Mouse (Mus musculus) midbrain, embryonic 14.5 days (tissue): ENCODE results near the gene Khnyn. TPM values are rescaled to one million over a fixed set of nuclear protein-coding genes. Genes with fewer than 3 reads are reported as not detected.

Source experiments
- ATAC-seq: fragments of 200-750 bp; cut with Nextera tagmentation; 2 replicates; pipeline ENCODE4 v1.8.0; 2017; ENCODE audit warnings: moderate number of reproducible peaks, moderate library complexity; ENCODE audit not compliant: low FRiP score, low TSS enrichment
- DNase-seq: peaks from one replicate; pipeline ENCODE4 v3.0.0-alpha.2; 2015
- H3K27ac ChIP-seq: fragments of 300-500 bp; sonication (generic); replicated peaks from 2 replicates; pipeline ENCODE4 v1.5.1; 2014; ENCODE audit warnings: mild to moderate bottlenecking, low read depth, low read length, moderate library complexity
- H3K27me3 ChIP-seq: fragments of 300-500 bp; sonication (generic); 2 replicates; pipeline ENCODE4 v1.6.1; 2014; ENCODE audit warnings: low read length, control low read depth, mixed read lengths; ENCODE audit not compliant: control insufficient read depth, insufficient read depth
- H3K36me3 ChIP-seq: fragments of 300-500 bp; sonication (generic); 2 replicates; pipeline ENCODE4 v1.6.1; 2014; ENCODE audit warnings: low read length, control low read depth; ENCODE audit not compliant: control insufficient read depth, insufficient read depth
- H3K4me1 ChIP-seq: fragments of 300-500 bp; sonication (generic); 2 replicates; pipeline ENCODE4 v1.6.1; 2014; ENCODE audit warnings: mild to moderate bottlenecking, antibody characterized with exemption, low read length, control low read depth; ENCODE audit not compliant: control insufficient read depth, insufficient read depth
- H3K4me2 ChIP-seq: fragments of 300-500 bp; sonication (generic); 2 replicates; pipeline ENCODE4 v1.6.1; 2014; ENCODE audit warnings: mild to moderate bottlenecking, low read length, moderate library complexity
- H3K4me3 ChIP-seq: fragments of 300-500 bp; sonication (generic); replicated peaks from 2 replicates; pipeline ENCODE4 v1.5.1; 2014; ENCODE audit warnings: low read depth, low read length
- H3K9ac ChIP-seq: fragments of 300-500 bp; sonication (generic); replicated peaks from 2 replicates; pipeline ENCODE4 v1.6.1; 2014; ENCODE audit warnings: mild to moderate bottlenecking, low read length, moderate library complexity
- H3K9me3 ChIP-seq: fragments of 300-500 bp; sonication (generic); 2 replicates; pipeline ENCODE4 v1.6.1; 2016; ENCODE audit warnings: low read length, control low read depth, mixed read lengths; ENCODE audit not compliant: control insufficient read depth
- WGBS: fragments of 180-500 bp; shearing (Covaris S2); extraction: QIAGEN DNeasy Blood & Tissue Kit; methylation state at CpG from one replicate; pipeline ENCODE4 v1.1.7; 2014; 5-methylcytosine and 5-hydroxymethylcytosine counted together
- polyA plus RNA-seq: library from polyadenylated mRNA; unstranded; fragments of >200 nt; fragmentation: Nextera tagmentation; extraction: Ambion mirVana; gene quantifications from 2 replicates; pipeline ENCODE4 v1.2.1, GENCODE M21; 2014

Gene Khnyn
- polyA plus RNA-seq, 1 experiment from 2014 or later = 7.1 TPM

DNA sequence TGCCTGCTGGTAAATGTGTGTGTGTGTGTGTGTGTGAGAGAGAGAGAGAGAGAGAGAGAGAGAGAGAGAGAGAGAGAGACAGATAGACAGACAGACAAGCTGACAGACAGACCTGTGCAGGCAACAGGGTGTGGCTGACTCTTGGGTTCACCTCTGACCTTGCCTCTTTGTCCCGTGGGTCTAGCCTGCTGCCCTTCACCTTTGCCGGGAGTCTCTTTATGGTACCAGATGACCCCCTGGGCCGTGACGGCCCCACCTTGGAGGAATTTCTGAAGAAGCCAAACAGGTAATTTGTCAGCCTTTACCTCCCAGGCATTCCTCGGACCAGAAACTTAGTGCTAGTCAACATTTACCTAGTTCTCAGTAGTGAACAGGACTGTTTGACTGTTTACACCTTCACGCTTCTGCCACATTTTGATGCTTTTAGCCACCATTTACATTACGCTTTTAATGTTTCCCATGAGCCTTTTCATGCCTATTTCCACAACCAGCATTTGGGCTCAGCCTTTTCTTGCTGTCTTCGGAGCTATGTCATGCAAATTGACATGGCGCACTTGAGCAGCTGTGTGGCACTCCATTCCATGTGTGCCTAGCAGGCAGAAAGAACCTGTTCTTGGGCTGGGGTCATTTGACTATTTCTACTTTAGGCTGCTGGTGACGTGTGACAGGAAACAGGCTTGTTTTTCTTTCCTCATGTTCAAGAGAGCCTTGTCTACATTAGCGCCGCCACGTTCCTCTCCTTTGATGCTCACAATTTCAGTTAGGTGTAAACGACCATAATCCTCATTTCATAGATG lies 16.3 kb upstream of the Khnyn start:
- Histone ChIP-seq H3K4me3 (no peak overlapping the region), H3K36me3 (peaks cover 89% of the 10 kb centered on the region), H3K9ac (no peak overlapping the region), H3K27me3 (no peaks in the 10 kb centered on the region), H3K9me3 (no peaks in the 10 kb centered on the region), H3K27ac (no peak overlapping the region), H3K4me1 (no peaks in the 10 kb centered on the region), H3K4me2 (no peak overlapping the region)
- WGBS = 90% methylated on average over 14 of the region's 14 CpGs
- DNase-seq (no peak), ATAC-seq (no peak)

DNA sequence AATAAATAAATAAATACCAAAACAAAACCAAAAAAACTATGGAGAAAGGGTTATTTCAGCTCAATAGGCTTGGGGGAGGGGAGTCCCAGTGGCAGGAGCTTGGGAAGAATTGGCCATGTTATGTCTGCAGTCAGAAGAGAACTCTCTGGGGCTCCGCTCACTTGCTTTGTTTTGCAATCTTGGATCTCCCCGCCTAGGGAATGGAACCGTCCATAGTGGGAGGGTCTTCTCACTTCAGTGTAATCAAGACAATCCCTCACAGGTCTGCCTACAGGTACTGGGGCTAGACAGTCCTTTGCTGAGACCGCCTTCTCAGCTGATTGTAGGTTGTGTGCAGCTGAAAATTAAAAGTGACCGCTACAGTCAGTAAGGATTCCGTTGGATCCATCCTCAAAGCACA lies 15.2 kb upstream of the Khnyn start:
- H3K36me3 ChIP-seq = peaks cover 81% of the 10 kb centered on the region
- H3K9ac ChIP-seq = no peak overlapping the region

DNA sequence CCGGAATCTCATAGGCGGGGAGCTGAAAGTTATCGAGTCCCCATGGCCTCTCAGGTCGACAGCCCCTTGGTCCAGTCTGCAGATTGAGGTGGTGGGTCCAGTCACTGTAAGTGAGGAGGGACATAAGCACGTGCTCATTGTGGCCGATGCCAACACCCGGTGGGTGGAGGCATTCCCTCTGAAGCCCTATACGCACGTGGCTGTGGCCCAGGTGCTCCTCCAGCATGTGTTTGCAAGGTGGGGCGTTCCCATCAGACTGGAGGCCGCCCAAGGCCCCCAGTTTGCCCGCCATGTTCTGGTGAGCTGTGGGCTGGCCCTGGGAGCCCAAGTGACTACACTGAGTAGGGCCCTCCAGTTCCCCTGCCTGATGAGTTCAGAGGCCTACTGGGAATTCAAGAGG lies 12.7 kb upstream of the Khnyn start:
- H3K36me3 ChIP-seq = peaks cover 57% of the 10 kb centered on the region

More for the DNA sequence above, 15.2 kb upstream of the Khnyn start:
- Histone ChIP-seq H3K4me2 (no peak overlapping the region), H3K9me3 (no peaks in the 10 kb centered on the region), H3K27ac (no peak overlapping the region), H3K27me3 (no peaks in the 10 kb centered on the region), H3K4me3 (no peak overlapping the region), H3K4me1 (no peaks in the 10 kb centered on the region)
- WGBS = 97% methylated on average over 6 of the region's 6 CpGs
- DNase-seq (no peak), ATAC-seq (no peak)

DNA sequence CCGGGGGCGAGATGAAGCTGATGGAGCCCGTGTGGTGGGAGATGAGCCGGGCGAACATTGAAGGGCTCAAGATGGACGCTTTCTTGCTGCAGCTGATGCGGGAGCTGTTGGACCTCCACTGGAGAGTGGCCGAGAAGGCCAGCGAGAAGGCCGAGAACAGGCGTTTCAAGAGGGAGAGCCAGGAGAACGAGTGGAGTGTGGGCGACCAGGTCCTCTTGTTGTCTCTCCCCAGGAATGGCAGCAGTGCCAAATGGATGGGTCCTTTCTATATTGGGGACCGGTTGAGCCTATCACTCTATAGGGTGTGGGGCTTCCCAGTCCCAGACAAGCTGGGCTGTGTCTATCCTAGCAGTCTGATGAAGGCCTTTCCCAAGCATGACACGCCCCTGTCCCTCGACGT lies 12.2 kb upstream of the Khnyn start:
- H3K4me2 ChIP-seq = no peak overlapping the region
- no peak overlapping the region for H3K9ac ChIP-seq
- no peak overlapping the region for H3K27ac ChIP-seq
- 91% methylated on average over 17 of the region's 17 CpGs for WGBS
- H3K4me1 ChIP-seq = no peaks in the 10 kb centered on the region
- ATAC-seq (0 out of 2 replicates have a peak, but pooled peaks have one; percentile 25), DNase-seq (no peak)
- H3K36me3 ChIP-seq = peaks cover 56% of the 10 kb centered on the region
- H3K9me3 ChIP-seq = no peaks in the 10 kb centered on the region
- no peaks in the 10 kb centered on the region for H3K27me3 ChIP-seq
- no peak overlapping the region for H3K4me3 ChIP-seq

More for the DNA sequence above, 12.7 kb upstream of the Khnyn start:
- Histone ChIP-seq H3K27me3 (no peaks in the 10 kb centered on the region), H3K4me1 (no peaks in the 10 kb centered on the region), H3K9me3 (no peaks in the 10 kb centered on the region), H3K27ac (no peak overlapping the region), H3K4me3 (no peak overlapping the region), H3K4me2 (no peak overlapping the region), H3K9ac (no peak overlapping the region)
- DNase-seq = no peak
- WGBS = 89% methylated on average over 12 of the region's 12 CpGs
- no peak for ATAC-seq

DNA sequence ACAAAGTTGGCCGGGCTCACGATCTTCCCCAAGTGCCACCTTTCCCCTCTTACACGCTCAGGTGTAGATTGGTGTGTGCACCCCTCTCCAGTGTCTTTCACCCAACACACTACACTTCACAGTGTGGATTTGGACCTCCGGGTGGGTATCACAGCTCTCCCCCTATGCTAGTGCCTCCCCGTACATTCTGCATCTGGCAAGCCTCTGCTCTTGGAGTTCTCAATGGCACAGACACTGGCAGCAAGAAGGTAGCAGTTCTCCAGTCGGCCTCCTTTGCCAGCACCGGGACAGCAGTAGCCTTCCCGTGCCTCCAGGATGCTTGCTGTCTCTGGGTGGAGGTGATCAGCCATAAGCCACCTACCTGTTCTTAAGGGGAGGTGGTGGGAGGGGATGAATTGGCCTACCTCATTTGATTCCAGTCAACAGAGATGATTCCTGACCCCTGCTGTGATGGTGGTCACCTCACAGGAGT lies 11.5 kb upstream of the Khnyn start:
- H3K27ac ChIP-seq = no peak overlapping the region; the same call in 1 of the 2 replicates
- ATAC-seq = no peak
- H3K36me3 ChIP-seq = peaks cover 49% of the 10 kb centered on the region
- H3K9ac ChIP-seq = no peak overlapping the region
- no peak for DNase-seq
- H3K27me3 ChIP-seq = no peaks in the 10 kb centered on the region
- no peak overlapping the region for H3K4me2 ChIP-seq
- 87% methylated on average over 8 of the region's 8 CpGs for WGBS
- no peak overlapping the region for H3K4me3 ChIP-seq
- H3K9me3 ChIP-seq = no peaks in the 10 kb centered on the region
- no peaks in the 10 kb centered on the region for H3K4me1 ChIP-seq

DNA sequence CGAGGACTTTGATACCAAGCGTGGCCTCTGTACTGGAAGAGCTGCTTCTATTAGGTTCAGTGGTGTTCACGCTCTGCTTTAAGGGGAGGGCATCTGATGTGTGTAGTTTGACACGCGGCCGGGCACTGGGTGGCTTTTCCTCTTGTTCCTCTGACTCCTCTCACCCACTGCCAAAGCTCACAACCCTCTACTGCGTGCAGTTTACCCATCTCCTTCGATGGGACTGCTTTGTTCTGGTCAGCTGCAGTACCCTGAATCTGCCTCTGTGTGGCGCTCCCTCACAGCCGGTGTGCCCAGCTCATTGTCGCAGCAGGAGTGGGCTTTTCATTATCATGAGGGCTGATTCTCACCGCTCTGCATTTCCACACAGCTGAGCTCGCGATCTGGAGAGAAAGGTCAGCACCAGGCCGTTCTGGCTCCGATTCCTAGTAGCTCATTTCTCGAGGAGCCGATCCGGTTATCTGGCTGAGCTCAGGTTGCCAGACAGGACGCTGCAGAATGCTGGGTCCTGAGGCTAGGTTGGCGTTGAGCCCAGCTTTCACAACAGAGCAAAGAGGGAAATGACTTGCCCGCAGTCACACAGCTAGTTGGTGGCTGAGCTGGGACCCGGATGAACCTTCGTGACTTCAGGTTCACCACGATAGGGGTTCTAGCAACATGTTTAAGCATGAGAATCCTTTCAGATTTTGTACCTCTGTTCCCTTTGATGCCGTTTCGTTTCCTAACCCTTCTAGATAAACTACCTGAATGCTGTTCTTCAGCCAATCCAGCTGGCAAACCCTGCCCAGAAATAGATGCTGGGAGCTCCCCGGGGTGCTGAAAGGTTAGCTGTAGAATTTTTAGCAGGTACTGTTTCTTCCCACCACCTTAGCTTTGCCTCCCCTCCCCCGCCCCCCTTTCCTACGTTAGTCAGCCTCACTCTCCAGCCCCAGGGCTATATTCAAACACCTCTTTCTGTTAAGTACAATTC lies 10.7 kb upstream of the Khnyn start:
- WGBS = 14% methylated on average over 30 of the region's 30 CpGs
- Histone ChIP-seq H3K27ac (peak overlapping the region; percentile 50; the same call in 1 of the 2 replicates), H3K4me3 (no peak overlapping the region), H3K4me1 (no peaks in the 10 kb centered on the region), H3K36me3 (peaks cover 42% of the 10 kb centered on the region), H3K4me2 (peak overlapping the region; percentile 33), H3K9me3 (no peaks in the 10 kb centered on the region), H3K9ac (no peak overlapping the region), H3K27me3 (no peaks in the 10 kb centered on the region)
- peak; percentile 63 for ATAC-seq
- DNase-seq = peak; percentile 85

DNA sequence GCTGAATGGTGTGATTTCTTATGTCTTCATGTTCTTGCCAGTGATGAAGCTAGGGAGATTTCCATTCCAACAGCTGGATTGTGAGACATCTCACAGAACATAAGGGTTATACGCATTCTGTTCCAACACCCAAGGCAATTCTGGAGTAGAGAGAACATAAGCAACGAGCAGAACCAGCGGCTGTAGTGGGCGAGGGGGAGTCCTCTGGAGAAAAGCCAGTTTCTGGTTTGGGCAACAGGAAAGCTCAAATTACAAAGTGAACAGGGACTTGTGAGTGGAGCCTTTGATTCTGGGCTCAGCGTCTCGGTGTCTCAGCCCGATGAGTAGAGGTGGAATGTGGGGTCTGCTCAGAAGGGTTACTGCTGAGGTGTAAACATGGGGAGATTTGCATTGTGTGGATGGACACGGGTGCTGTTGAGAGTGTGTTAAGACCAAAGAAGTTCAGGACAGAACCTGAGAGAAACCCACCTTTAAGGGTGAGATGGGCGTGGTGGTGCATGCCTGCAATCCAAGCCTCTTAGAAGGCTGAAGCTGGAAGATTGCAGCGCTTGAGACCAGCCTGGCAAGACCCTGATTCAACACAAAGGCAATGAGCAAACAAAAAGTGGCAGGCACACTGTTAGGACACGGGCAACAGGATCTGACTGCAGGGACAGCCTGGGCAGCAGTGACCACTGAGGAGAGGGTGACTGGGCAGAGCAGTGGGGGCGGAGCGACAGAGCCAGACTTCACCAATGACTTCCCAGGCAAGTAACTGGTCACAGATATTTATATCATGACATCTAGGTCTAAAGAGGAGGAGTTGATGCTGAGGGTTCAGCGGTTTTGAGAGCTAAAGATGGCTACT lies 7.1 kb upstream of the Khnyn start:
- Histone ChIP-seq H3K9me3 (no peaks in the 10 kb centered on the region), H3K27ac (no peak overlapping the region), H3K4me3 (no peak overlapping the region), H3K9ac (no peak overlapping the region), H3K27me3 (no peaks in the 10 kb centered on the region), H3K4me2 (no peak overlapping the region), H3K4me1 (no peaks in the 10 kb centered on the region), H3K36me3 (peaks cover 7% of the 10 kb centered on the region; the same call in 1 of the 2 replicates)
- ATAC-seq (no peak), DNase-seq (no peak)
- WGBS = 34% methylated on average over 14 of the region's 14 CpGs

DNA sequence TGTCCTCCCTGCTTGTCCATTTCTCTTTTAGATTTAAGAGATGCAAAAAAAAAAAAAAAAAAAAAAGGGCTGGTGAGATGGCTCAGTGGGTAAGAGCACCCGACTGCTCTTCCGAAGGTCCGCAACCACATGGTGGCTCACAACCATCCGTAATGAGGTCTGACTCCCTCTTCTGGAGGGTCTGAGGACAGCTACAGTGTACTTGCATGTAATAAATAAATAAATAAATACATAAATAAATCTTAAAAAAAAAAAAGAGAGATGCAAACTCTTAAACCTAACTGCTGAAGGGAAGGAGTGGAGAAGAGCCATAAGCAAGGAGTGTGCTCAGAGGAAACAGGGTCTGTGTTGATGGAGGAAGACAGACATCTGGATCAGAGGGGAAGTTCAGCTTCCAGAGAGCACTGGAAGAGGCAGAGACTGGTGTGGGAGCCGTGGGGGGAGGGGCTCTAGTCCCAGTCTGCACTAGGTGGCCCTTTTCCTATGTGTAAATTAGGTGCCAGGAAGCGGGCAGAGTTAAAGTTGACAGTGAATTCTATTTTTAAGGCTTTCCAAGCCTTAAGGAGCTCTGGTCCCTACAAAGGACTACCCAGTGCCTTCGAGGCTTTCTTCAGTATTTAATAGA lies 6.3 kb upstream of the Khnyn start:
- DNase-seq = no peak
- WGBS = 38% methylated on average over 7 of the region's 7 CpGs
- H3K9ac ChIP-seq = no peak overlapping the region
- no peak for ATAC-seq
- H3K27me3 ChIP-seq = no peaks in the 10 kb centered on the region
- H3K4me3 ChIP-seq = no peak overlapping the region
- H3K27ac ChIP-seq = no peak overlapping the region
- no peaks in the 10 kb centered on the region for H3K9me3 ChIP-seq
- no peaks in the 10 kb centered on the region for H3K4me1 ChIP-seq
- H3K4me2 ChIP-seq = no peak overlapping the region
- no peaks in the 10 kb centered on the region for H3K36me3 ChIP-seq
